Mouse (Mus musculus): Measurements from ENCODE around the gene Zranb1. TPM values are rescaled to one million over a fixed set of nuclear protein-coding genes. Genes with fewer than 3 reads are reported as not detected.
A peak's percentile ranks its signal among the peaks of the same experiment; 100 is the strongest.

Zranb1 gene
- 28.9 and 29.9 TPM in 2 replicates for polyA plus RNA-seq (2011; ENCODE audit: insufficient read depth, insufficient read length, low read depth, missing spikeins)

- Histone ChIP-seq H3K9ac (ENCODE audit: low read depth, poor library complexity, severe bottlenecking) (peak within 1 kb of the TSS; percentile 87), H3K27ac (ENCODE audit: insufficient read depth, low read length) (peak within 1 kb of the TSS; percentile 2), H3K36me3 (ENCODE audit: control insufficient read depth, insufficient read depth, low read length, poor library complexity, severe bottlenecking) (no peaks in the 10 kb centered on the region), H3K27me3 (ENCODE audit: control insufficient read depth, insufficient read depth, low read length, poor library complexity, severe bottlenecking) (no peaks in the 10 kb centered on the region), H3K9me3 (replicated peaks; ENCODE audit: control insufficient read depth, insufficient read depth, low read length, poor library complexity, severe bottlenecking) (peaks cover 10% of the 10 kb centered on the region; the same call in 1 of the 2 replicates), H3K4me3 (ENCODE audit: low read depth, low read length) (peak within 1 kb of the TSS; percentile 90), H3K4me1 (ENCODE audit: control insufficient read depth, insufficient read depth, low read length) (no peaks in the 10 kb centered on the region)
- TF ChIP-seq EP300 (IDR thresholded peaks at IDR 0.05; ENCODE audit: insufficient read depth, low read depth, low read length) (0 out of 2 replicates have a peak, but pooled peaks have one; percentile 55), POLR2A (IDR thresholded peaks at IDR 0.05; ENCODE audit: insufficient read depth, low read length) (no peak)
Measured at GRCm38 (mm10) chr7:132930850-132931559, at the start of gene Zranb1. Zranb1 (plus strand) TSS chr7:132931142.

DNA sequence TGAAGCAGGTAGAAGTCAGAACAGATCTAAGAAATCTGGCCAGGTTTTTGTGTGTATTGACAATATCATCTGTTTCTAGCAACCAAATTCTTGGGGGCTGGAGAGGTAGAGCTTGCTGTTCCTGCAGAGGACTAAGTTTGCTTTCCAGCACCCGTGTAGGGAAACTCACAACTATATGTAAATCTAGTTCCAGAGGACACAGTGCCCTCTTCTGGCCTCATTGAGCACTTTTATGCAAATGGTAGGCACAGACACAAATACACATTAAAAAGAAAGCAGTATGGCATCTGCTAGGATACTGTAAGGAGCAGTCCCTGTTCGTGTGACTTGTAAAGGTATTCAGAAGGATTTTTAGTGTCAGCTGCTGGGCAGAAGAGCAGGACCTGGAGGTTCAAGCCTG, 48.6 kb upstream of the Zranb1 start:
- H3K4me1 ChIP-seq (ENCODE audit: control insufficient read depth, insufficient read depth, low read length), result no peaks in the 10 kb centered on the region
- H3K36me3 ChIP-seq (ENCODE audit: control insufficient read depth, insufficient read depth, low read length, poor library complexity, severe bottlenecking), result peaks cover 31% of the 10 kb centered on the region
- TF ChIP-seq POLR2A (IDR thresholded peaks at IDR 0.05; ENCODE audit: insufficient read depth, low read length) (no peak), CTCF (IDR thresholded peaks at IDR 0.05; ENCODE audit: low read depth, low read length) (no peak), EP300 (IDR thresholded peaks at IDR 0.05; ENCODE audit: insufficient read depth, low read depth, low read length) (no peak)
- no peak overlapping the region for H3K27ac ChIP-seq (ENCODE audit: insufficient read depth, low read length)
- H3K9ac ChIP-seq (ENCODE audit: low read depth, poor library complexity, severe bottlenecking), result no peak overlapping the region
- H3K9me3 ChIP-seq (replicated peaks; ENCODE audit: control insufficient read depth, insufficient read depth, low read length, poor library complexity, severe bottlenecking), result no peaks in the 10 kb centered on the region
- H3K27me3 ChIP-seq (ENCODE audit: control insufficient read depth, insufficient read depth, low read length, poor library complexity, severe bottlenecking), result no peaks in the 10 kb centered on the region
- no peak overlapping the region for H3K4me3 ChIP-seq (ENCODE audit: low read depth, low read length)

GRCm38 (mm10) chr7:132884031-132884430, 46.9 kb upstream of the Zranb1 start:
- Histone ChIP-seq H3K27ac (ENCODE audit: insufficient read depth, low read length) (no peak overlapping the region), H3K4me1 (ENCODE audit: control insufficient read depth, insufficient read depth, low read length) (no peaks in the 10 kb centered on the region), H3K9ac (ENCODE audit: low read depth, poor library complexity, severe bottlenecking) (no peak overlapping the region), H3K27me3 (ENCODE audit: control insufficient read depth, insufficient read depth, low read length, poor library complexity, severe bottlenecking) (no peaks in the 10 kb centered on the region), H3K4me3 (ENCODE audit: low read depth, low read length) (no peak overlapping the region), H3K36me3 (ENCODE audit: control insufficient read depth, insufficient read depth, low read length, poor library complexity, severe bottlenecking) (peaks cover 23% of the 10 kb centered on the region), H3K9me3 (replicated peaks; ENCODE audit: control insufficient read depth, insufficient read depth, low read length, poor library complexity, severe bottlenecking) (no peaks in the 10 kb centered on the region; the same call in 1 of the 2 replicates)
- TF ChIP-seq EP300 (IDR thresholded peaks at IDR 0.05; ENCODE audit: insufficient read depth, low read depth, low read length), result no peak
- TF ChIP-seq CTCF (IDR thresholded peaks at IDR 0.05; ENCODE audit: low read depth, low read length), result peak; percentile 27
- no peak for TF ChIP-seq POLR2A (IDR thresholded peaks at IDR 0.05; ENCODE audit: insufficient read depth, low read length)

DNA sequence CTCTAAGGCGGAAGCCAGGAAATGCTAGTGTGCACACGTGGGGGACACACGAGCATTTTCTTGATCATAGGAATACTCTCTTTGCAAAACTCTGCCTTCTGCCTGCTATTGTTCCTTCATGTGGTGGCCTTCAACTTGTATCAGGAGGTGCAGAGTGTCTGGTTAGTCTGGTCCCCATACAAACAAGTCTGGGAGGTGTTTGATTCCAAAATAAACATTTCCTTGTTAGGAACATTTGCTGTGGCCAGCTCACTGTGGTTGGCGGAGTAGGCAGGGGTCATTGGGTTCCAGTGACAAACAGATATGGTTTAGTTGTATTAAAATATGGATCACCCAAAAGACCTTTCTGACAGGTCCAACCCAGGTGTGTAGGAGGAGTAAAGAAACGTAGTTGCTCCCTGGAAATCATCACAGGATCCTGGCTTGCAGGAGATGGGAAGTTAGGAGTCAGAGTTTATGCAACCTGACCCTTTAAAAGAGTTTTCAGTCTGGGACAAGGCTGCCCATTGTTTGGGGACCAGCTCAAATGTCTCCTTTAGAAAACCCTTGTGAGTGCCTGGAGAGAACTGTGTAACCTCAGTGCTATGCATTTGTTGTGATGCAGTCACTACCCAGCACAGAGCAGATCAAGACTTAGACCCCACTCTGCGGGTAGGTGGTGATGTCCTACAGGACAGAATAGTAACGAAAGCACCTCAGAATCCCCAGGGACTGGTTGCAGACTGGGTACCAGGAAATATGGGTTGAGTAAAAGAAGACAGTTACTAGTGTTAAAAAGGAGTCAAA, 43.7 kb upstream of the Zranb1 start:
- H3K4me1 ChIP-seq (ENCODE audit: control insufficient read depth, insufficient read depth, low read length), result no peaks in the 10 kb centered on the region
- no peak overlapping the region for H3K27ac ChIP-seq (ENCODE audit: insufficient read depth, low read length)
- no peak for TF ChIP-seq POLR2A (IDR thresholded peaks at IDR 0.05; ENCODE audit: insufficient read depth, low read length)
- TF ChIP-seq EP300 (IDR thresholded peaks at IDR 0.05; ENCODE audit: insufficient read depth, low read depth, low read length), result no peak
- TF ChIP-seq CTCF (IDR thresholded peaks at IDR 0.05; ENCODE audit: low read depth, low read length), result no peak
- peaks cover 16% of the 10 kb centered on the region for H3K36me3 ChIP-seq (ENCODE audit: control insufficient read depth, insufficient read depth, low read length, poor library complexity, severe bottlenecking)
- H3K27me3 ChIP-seq (ENCODE audit: control insufficient read depth, insufficient read depth, low read length, poor library complexity, severe bottlenecking), result no peaks in the 10 kb centered on the region
- H3K9ac ChIP-seq (ENCODE audit: low read depth, poor library complexity, severe bottlenecking), result no peak overlapping the region
- no peaks in the 10 kb centered on the region; the same call in 1 of the 2 replicates for H3K9me3 ChIP-seq (replicated peaks; ENCODE audit: control insufficient read depth, insufficient read depth, low read length, poor library complexity, severe bottlenecking)
- H3K4me3 ChIP-seq (ENCODE audit: low read depth, low read length), result no peak overlapping the region

GRCm38 (mm10) chr7:132888052-132888451, 42.9 kb upstream of the Zranb1 start:
- no peak overlapping the region for H3K4me3 ChIP-seq (ENCODE audit: low read depth, low read length)
- H3K9me3 ChIP-seq (replicated peaks; ENCODE audit: control insufficient read depth, insufficient read depth, low read length, poor library complexity, severe bottlenecking), result no peaks in the 10 kb centered on the region; the same call in 1 of the 2 replicates
- no peak overlapping the region for H3K9ac ChIP-seq (ENCODE audit: low read depth, poor library complexity, severe bottlenecking)
- peaks cover 11% of the 10 kb centered on the region for H3K36me3 ChIP-seq (ENCODE audit: control insufficient read depth, insufficient read depth, low read length, poor library complexity, severe bottlenecking)
- H3K27me3 ChIP-seq (ENCODE audit: control insufficient read depth, insufficient read depth, low read length, poor library complexity, severe bottlenecking), result no peaks in the 10 kb centered on the region
- no peak for TF ChIP-seq CTCF (IDR thresholded peaks at IDR 0.05; ENCODE audit: low read depth, low read length)
- no peak for TF ChIP-seq EP300 (IDR thresholded peaks at IDR 0.05; ENCODE audit: insufficient read depth, low read depth, low read length)
- TF ChIP-seq POLR2A (IDR thresholded peaks at IDR 0.05; ENCODE audit: insufficient read depth, low read length), result no peak
- no peaks in the 10 kb centered on the region for H3K4me1 ChIP-seq (ENCODE audit: control insufficient read depth, insufficient read depth, low read length)
- no peak overlapping the region for H3K27ac ChIP-seq (ENCODE audit: insufficient read depth, low read length)
